Mouse (Mus musculus) ES-E14 (cell line): ENCODE data around the gene Sdhb. TPM values are rescaled to one million over a fixed set of nuclear protein-coding genes. Genes with fewer than 3 reads are reported as not detected.

ENCODE experiments used
- DNase-seq: peaks from one replicate; pipeline ENCODE4 v3.0.0-alpha.2; 2013; ENCODE audit warnings: low read depth, low spot score
- H3K27ac ChIP-seq: 2 replicates; pipeline ENCODE4 v1.5.1; 2012; ENCODE audit warnings: low read depth, mild to moderate bottlenecking, low read length, moderate library complexity, mixed read lengths; ENCODE audit not compliant: poor library complexity, insufficient read depth, severe bottlenecking
- H3K36me3 ChIP-seq: 2 replicates; pipeline ENCODE4 v1.6.1; 2012; ENCODE audit warnings: mild to moderate bottlenecking, low read length, moderate library complexity, mixed read lengths; ENCODE audit not compliant: control insufficient read depth, poor library complexity, insufficient read depth, severe bottlenecking
- H3K4me1 ChIP-seq, 2 experiments: fragments of 150-350 bp in 1 of 2; sonication (generic) in 1 of 2; 2 replicates each; pipeline ENCODE4 v1.6.1; 2012; ENCODE audit warnings: low read length in 2 of 2, mild to moderate bottlenecking in 1 of 2, mixed read lengths in 1 of 2; ENCODE audit not compliant: control insufficient read depth in 2 of 2, insufficient read depth in 2 of 2, poor library complexity in 1 of 2
- H3K4me3 ChIP-seq, 2 experiments: fragments of 150-350 bp in 1 of 2; sonication (generic) in 1 of 2; 2 replicates each; pipeline ENCODE4 v1.5.1; 2012; ENCODE audit warnings: low read length in 2 of 2, low read depth in 1 of 2, mild to moderate bottlenecking in 1 of 2, mixed read lengths in 1 of 2; ENCODE audit not compliant: insufficient read depth in 1 of 2, poor library complexity in 1 of 2, severe bottlenecking in 1 of 2
- H3K9ac ChIP-seq: 2 replicates; pipeline ENCODE4 v1.6.1; 2012; ENCODE audit warnings: low read depth, mild to moderate bottlenecking, low read length, mixed read lengths; ENCODE audit not compliant: poor library complexity, insufficient read depth, severe bottlenecking
- H3K9me3 ChIP-seq: fragments of 150-350 bp; sonication (generic); 2 replicates; pipeline ENCODE4 v1.6.1; 2012; ENCODE audit warnings: low read depth, mild to moderate bottlenecking, low read length; ENCODE audit not compliant: control insufficient read depth, insufficient read depth
- CHD2 ChIP-seq: IDR thresholded peaks from 2 replicates; pipeline ENCODE4 v1.6.1; 2014; ENCODE audit warnings: mild to moderate bottlenecking, low read depth, low read length, inconsistent platforms
- HCFC1 ChIP-seq: IDR thresholded peaks from 2 replicates; pipeline ENCODE4 v1.6.1; 2012; ENCODE audit warnings: low read length, inconsistent platforms, borderline replicate concordance; ENCODE audit not compliant: insufficient read depth
- MAFK ChIP-seq: IDR thresholded peaks from 2 replicates; pipeline ENCODE4 v1.6.1; 2014; ENCODE audit warnings: mild to moderate bottlenecking, low read depth, low read length, inconsistent platforms; ENCODE audit not compliant: insufficient read depth
- ZC3H11A ChIP-seq: IDR thresholded peaks from 2 replicates; pipeline ENCODE4 v1.6.1; 2012; ENCODE audit warnings: low read depth, mild to moderate bottlenecking, inconsistent platforms, low read length, borderline replicate concordance
- ZNF384 ChIP-seq: IDR thresholded peaks from 2 replicates; pipeline ENCODE4 v1.6.1; 2012; ENCODE audit warnings: low read depth, low read length, inconsistent platforms
- in situ Hi-C, 2 experiments: fragments of 600-800 bp; cut with MboI; formaldehyde crosslinking; loops; one replicate each; pipeline ENCODE4 v1.15.1; 2025; ENCODE audit warnings: low sequenced_read_pairs in 2 of 2, inconsistent platforms in 1 of 2; ENCODE audit not compliant: unreplicated experiment in 2 of 2
- total RNA-seq: library from RNA; depleted of rRNA; stranded (reverse); fragments of 300-350 nt; gene quantifications from 2 replicates; pipeline ENCODE4 v1.2.3, GENCODE M21; 2012

Sdhb gene
- total RNA-seq, 1 experiment = 135 TPM

GRCm38 (mm10) chr4:140993846-140994245 is 32.8 kb downstream of the Sdhb start:
- DNase-seq = no peak
- TF ChIP-seq CHD2 (no peak), ZNF384 (no peak), MAFK (no peak), ZC3H11A (no peak), HCFC1 (no peak)
- H3K27ac ChIP-seq = no peak overlapping the region
- H3K9ac ChIP-seq = no peak overlapping the region
- peaks cover 0 to 4% of the 10 kb centered on the region in 2 experiments; a peak in 1 of 4 replicates for H3K4me1 ChIP-seq
- in situ Hi-C loops = no loop called here
- no peaks in the 10 kb centered on the region for H3K9me3 ChIP-seq
- peaks cover 18% of the 10 kb centered on the region; the same call in 1 of the 2 replicates for H3K36me3 ChIP-seq
- no peak overlapping the region for H3K4me3 ChIP-seq

- no peak for DNase-seq
- Histone ChIP-seq H3K9me3 (no peaks in the 10 kb centered on the region), H3K27ac (no peak overlapping the region), H3K36me3 (peaks cover 20% of the 10 kb centered on the region; the same call in 1 of the 2 replicates), H3K9ac (no peak overlapping the region), H3K4me1 (no peaks in the 10 kb centered on the region), H3K4me3 (no peak overlapping the region)
- TF ChIP-seq MAFK = no peak
- TF ChIP-seq HCFC1 = no peak
- no peak for TF ChIP-seq ZC3H11A
- no peak for TF ChIP-seq CHD2
- no peak for TF ChIP-seq ZNF384
- in situ Hi-C loops = no loop called here
Observed at GRCm38 (mm10) chr4:140995811-140996210, 34.8 kb downstream of the Sdhb start.

- TF ChIP-seq HCFC1 (no peak), CHD2 (no peak), ZNF384 (no peak), MAFK (no peak), ZC3H11A (no peak)
- no peak for DNase-seq
- Histone ChIP-seq H3K27ac (no peak overlapping the region), H3K4me1 (no peaks in the 10 kb centered on the region), H3K9me3 (no peaks in the 10 kb centered on the region), H3K4me3 (no peak overlapping the region), H3K36me3 (peaks cover 20% of the 10 kb centered on the region; the same call in 1 of the 2 replicates), H3K9ac (no peak overlapping the region)
- in situ Hi-C loops = no loop called here
Observed at GRCm38 (mm10) chr4:140996812-140997211, 35.8 kb downstream of the Sdhb start.

- no peak for TF ChIP-seq ZNF384
- TF ChIP-seq ZC3H11A = no peak
- no peak for TF ChIP-seq MAFK
- TF ChIP-seq HCFC1 = no peak
- no peak for TF ChIP-seq CHD2
- no peak for DNase-seq
- H3K36me3 ChIP-seq = peaks cover 38% of the 10 kb centered on the region
Observed at GRCm38 (mm10) chr4:141005983-141006382, 45.0 kb downstream of the Sdhb start.

GRCm38 (mm10) chr4:141008028-141008427 is 47.0 kb downstream of the Sdhb start:
- H3K9me3 ChIP-seq = no peaks in the 10 kb centered on the region
- peaks cover 35% of the 10 kb centered on the region for H3K36me3 ChIP-seq
- no peak overlapping the region for H3K4me3 ChIP-seq
- no peaks in the 10 kb centered on the region for H3K4me1 ChIP-seq
- no peak for DNase-seq
- TF ChIP-seq MAFK (no peak), ZC3H11A (no peak), ZNF384 (no peak), HCFC1 (no peak), CHD2 (no peak)
- in situ Hi-C loops = no loop called here
- no peak overlapping the region for H3K9ac ChIP-seq
- H3K27ac ChIP-seq = no peak overlapping the region

More at GRCm38 (mm10) chr4:141005983-141006382, 45.0 kb downstream of the Sdhb start:
- in situ Hi-C loops = no loop called here
- Histone ChIP-seq H3K27ac (no peak overlapping the region), H3K4me3 (no peak overlapping the region), H3K9me3 (no peaks in the 10 kb centered on the region), H3K9ac (no peak overlapping the region), H3K4me1 (no peaks in the 10 kb centered on the region)
